Mouse (Mus musculus): ENCODE measurements around the gene Adam23.

GRCm38 (mm10) chr1:63464441-63464840 is 18.8 kb downstream of the Adam23 start:
- TF ChIP-seq CTCF (IDR thresholded peaks at IDR 0.05; ENCODE audit: low read depth) (no peak), EP300 (IDR thresholded peaks at IDR 0.05; ENCODE audit: low read depth) (no peak)
